Mouse (Mus musculus): ENCODE data around the gene Ociad2.

GRCm38 (mm10) chr5:73379908-73380307 lies 39.1 kb upstream of the Ociad2 start:
- 0 out of 2 replicates have a peak, but pooled peaks have one; percentile 8 for TF ChIP-seq CTCF (IDR thresholded peaks at IDR 0.05; ENCODE audit: control insufficient read depth, insufficient read depth, insufficient replicate concordance, low read depth, low read length)
- no peak for TF ChIP-seq POLR2A (IDR thresholded peaks at IDR 0.05; ENCODE audit: control insufficient read depth, low read depth, low read length)
